Mouse (Mus musculus): ENCODE measurements around the gene Dock3. TPM values are rescaled to one million over a fixed set of nuclear protein-coding genes. Genes with fewer than 3 reads are reported as not detected.
"Not testable (repeated sequence)": the region's sequence is repeated elsewhere in the genome, so short reads cannot be mapped to it uniquely, and the experiment has no call there.

Gene Dock3
- total RNA-seq, 2 experiments from 2014 or later, result not detected

GRCm38 (mm10) chr9:107089451-107089850, 142.3 kb downstream of the Dock3 start:
- ATAC-seq (ENCODE audit: poor library complexity, severe bottlenecking), result not testable (repeated sequence)

- no peak for ATAC-seq (ENCODE audit: poor library complexity, severe bottlenecking)
These were observed 144.2 kb downstream of the Dock3 start for GRCm38 (mm10) chr9:107087531-107087930.

GRCm38 (mm10) chr9:107037947-107038346, 193.8 kb downstream of the Dock3 start:
- ATAC-seq (ENCODE audit: poor library complexity, severe bottlenecking), result no peak

GRCm38 (mm10) chr9:107027586-107027985, 204.1 kb downstream of the Dock3 start:
- no peak for ATAC-seq (ENCODE audit: poor library complexity, severe bottlenecking)

- ATAC-seq (ENCODE audit: poor library complexity, severe bottlenecking), result no peak
These were observed 221.9 kb downstream of the Dock3 start for GRCm38 (mm10) chr9:107009841-107010240.

- no peak for ATAC-seq (ENCODE audit: poor library complexity, severe bottlenecking)
These were observed 228.5 kb downstream of the Dock3 start for GRCm38 (mm10) chr9:107003187-107003586.

- ATAC-seq (ENCODE audit: poor library complexity, severe bottlenecking), result no peak
These were observed 261.0 kb downstream of the Dock3 start for GRCm38 (mm10) chr9:106970742-106971141.

GRCm38 (mm10) chr9:106958452-106958851, 273.3 kb downstream of the Dock3 start:
- no peak for ATAC-seq (ENCODE audit: poor library complexity, severe bottlenecking)

GRCm38 (mm10) chr9:106955486-106955885, 276.2 kb downstream of the Dock3 start:
- ATAC-seq (ENCODE audit: poor library complexity, severe bottlenecking), result no peak

- no peak for ATAC-seq (ENCODE audit: poor library complexity, severe bottlenecking)
These were observed 296.7 kb downstream of the Dock3 start for GRCm38 (mm10) chr9:106934998-106935397.

- no peak for ATAC-seq (ENCODE audit: poor library complexity, severe bottlenecking)
These were observed 316.8 kb downstream of the Dock3 start for GRCm38 (mm10) chr9:106914878-106915277.

GRCm38 (mm10) chr9:106913759-106914158, 317.9 kb downstream of the Dock3 start:
- ATAC-seq (ENCODE audit: poor library complexity, severe bottlenecking), result no peak

- ATAC-seq (ENCODE audit: poor library complexity, severe bottlenecking), result no peak
These were observed 320.1 kb downstream of the Dock3 start for GRCm38 (mm10) chr9:106911624-106912023.

GRCm38 (mm10) chr9:106908715-106909114, 323.0 kb downstream of the Dock3 start:
- ATAC-seq (ENCODE audit: poor library complexity, severe bottlenecking), result peak; percentile 82

GRCm38 (mm10) chr9:106908174-106908573, 323.5 kb downstream of the Dock3 start:
- ATAC-seq (ENCODE audit: poor library complexity, severe bottlenecking), result no peak

GRCm38 (mm10) chr9:106906597-106906996, 325.1 kb downstream of the Dock3 start:
- ATAC-seq (ENCODE audit: poor library complexity, severe bottlenecking), result no peak

- ATAC-seq (ENCODE audit: poor library complexity, severe bottlenecking), result peak; percentile 75
These were observed 327.9 kb downstream of the Dock3 start for GRCm38 (mm10) chr9:106903791-106904134.

GRCm38 (mm10) chr9:106903099-106903790, 328.5 kb downstream of the Dock3 start:
- ATAC-seq (ENCODE audit: poor library complexity, severe bottlenecking), result peak; percentile 21; the same call in 1 of the 2 replicates

GRCm38 (mm10) chr9:106901596-106901995, 330.1 kb downstream of the Dock3 start:
- no peak for ATAC-seq (ENCODE audit: poor library complexity, severe bottlenecking)

GRCm38 (mm10) chr9:106898901-106899300, 332.8 kb downstream of the Dock3 start:
- no peak for ATAC-seq (ENCODE audit: poor library complexity, severe bottlenecking)

- ATAC-seq (ENCODE audit: poor library complexity, severe bottlenecking), result no peak
These were observed 338.4 kb downstream of the Dock3 start for GRCm38 (mm10) chr9:106893327-106893726.

- ATAC-seq (ENCODE audit: poor library complexity, severe bottlenecking), result no peak
These were observed 339.2 kb downstream of the Dock3 start for GRCm38 (mm10) chr9:106892552-106892875.
